Mouse (Mus musculus) gastrocnemius, adult 2 months (tissue): ENCODE results near the gene Gm20388. TPM values are rescaled to one million over a fixed set of nuclear protein-coding genes. Genes with fewer than 3 reads are reported as not detected.

Experiments used
- DNase-seq: peaks from one replicate; pipeline ENCODE4 v3.0.0; 2022
- H3K27ac ChIP-seq: fragments of 200-600 bp; 2 replicates; pipeline ENCODE4 v1.8.1; 2022; ENCODE audit warnings: mild to moderate bottlenecking
- H3K4me3 ChIP-seq: fragments of 200-600 bp; 2 replicates; pipeline ENCODE4 v1.8.1; 2022; ENCODE audit warnings: mild to moderate bottlenecking, moderate library complexity
- CTCF ChIP-seq: fragments of 200-600 bp; IDR thresholded peaks from 2 replicates; pipeline ENCODE4 v1.8.1; 2022; ENCODE audit warnings: antibody characterized with exemption, mild to moderate bottlenecking, moderate library complexity
- intact Hi-C: fragments of 180-260 bp; cut with DNase I; formaldehyde crosslinking; loops from one replicate; pipeline ENCODE4 v1.15.1; 2025
- total RNA-seq, 2 experiments: library from RNA; stranded (reverse); gene quantifications; 2 replicates each; pipeline ENCODE4 v1.2.3; 2021

Gm20388 gene
- total RNA-seq, 2 experiments from 2014 or later: 6.1 to 15.0 TPM

DNA sequence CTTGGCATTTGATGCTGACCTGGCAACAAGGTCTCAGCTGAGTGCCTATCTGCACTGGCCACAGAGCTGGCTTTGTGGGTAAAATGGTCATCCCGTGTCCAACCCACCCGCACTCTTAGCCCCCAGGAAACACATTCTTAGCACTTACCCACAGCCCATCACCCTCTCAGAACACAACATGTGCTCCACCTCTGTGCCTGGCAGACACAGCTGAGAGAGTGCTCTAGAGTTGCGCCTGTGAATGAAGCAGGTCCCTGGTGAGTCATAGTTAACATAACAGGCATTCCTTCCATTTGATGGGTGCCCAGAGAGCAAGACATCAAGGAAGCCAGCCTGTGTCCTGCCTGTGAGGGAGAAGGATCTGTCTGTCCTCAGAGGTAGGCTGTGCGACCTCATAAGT is 2276.6 kb downstream of the Gm20388 start:
- H3K27ac ChIP-seq: no peak overlapping the region
- no peak overlapping the region for H3K4me3 ChIP-seq
- no peak for DNase-seq
- TF ChIP-seq CTCF: no peak
- intact Hi-C loops: loop anchor here (5.0 kb wide), 1 partner anchor 45 kb away; no protein-coding TSS in a partner anchor

DNA sequence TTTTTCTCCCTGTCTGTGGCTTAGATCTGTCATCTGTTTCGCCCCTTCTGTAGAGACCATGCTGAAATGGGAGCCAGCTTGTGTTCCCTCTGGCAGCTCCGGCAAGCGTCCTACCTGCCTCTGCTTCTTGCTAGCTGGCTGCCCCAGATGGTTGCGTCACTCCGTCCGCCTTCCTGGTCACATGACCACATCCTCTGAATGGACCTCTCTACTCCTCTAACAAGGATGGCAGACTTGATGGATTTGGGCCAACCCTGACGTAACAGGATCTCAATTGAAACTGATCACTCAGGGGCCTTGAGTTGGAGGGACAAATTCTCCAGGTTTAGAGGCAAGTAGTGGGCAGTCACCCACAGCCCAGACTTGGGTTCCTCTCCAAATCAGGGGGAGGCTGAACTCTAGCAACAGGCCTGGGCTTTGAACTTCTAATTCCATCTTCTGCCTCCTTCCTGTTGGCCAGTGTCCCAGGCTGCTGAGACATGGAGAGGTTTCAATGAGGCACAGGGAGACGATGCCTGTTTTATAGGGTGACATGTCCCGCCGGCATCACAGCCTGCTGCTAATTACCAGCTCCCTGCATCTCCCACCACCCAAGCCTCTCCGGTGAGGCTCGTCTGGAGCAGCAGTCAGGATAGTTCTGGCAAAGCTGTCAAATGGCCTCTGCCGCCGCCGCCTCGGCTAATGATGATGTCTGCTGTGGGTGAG is 2279.9 kb downstream of the Gm20388 start:
- peak overlapping the region; percentile 51 for H3K27ac ChIP-seq
- H3K4me3 ChIP-seq: 0 out of 2 replicates have a peak overlapping the region, but pooled peaks have one; percentile 21
- no peak for TF ChIP-seq CTCF
- peak; percentile 58 for DNase-seq
- intact Hi-C loops: no loop called here

DNA sequence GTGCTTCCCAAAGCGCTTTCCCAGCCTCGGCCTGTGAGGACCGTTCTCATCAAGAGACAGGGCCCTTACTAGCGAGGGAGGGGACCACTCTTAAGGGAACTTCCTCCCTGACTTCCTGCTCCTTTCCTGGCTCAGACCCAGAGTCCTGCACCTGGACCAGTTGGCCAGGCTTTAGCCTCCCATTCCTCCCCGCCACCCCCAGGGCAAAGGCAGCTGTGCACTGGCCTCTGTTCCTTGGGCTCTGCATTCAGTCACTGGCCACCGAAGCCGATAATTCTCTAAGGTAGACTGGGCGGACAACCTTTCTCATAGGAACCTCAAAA is 2280.4 kb downstream of the Gm20388 start:
- 0 out of 2 replicates have a peak overlapping the region, but pooled peaks have one; percentile 21 for H3K4me3 ChIP-seq
- DNase-seq: no peak
- intact Hi-C loops: no loop called here
- H3K27ac ChIP-seq: peak overlapping the region; percentile 51
- TF ChIP-seq CTCF: no peak

DNA sequence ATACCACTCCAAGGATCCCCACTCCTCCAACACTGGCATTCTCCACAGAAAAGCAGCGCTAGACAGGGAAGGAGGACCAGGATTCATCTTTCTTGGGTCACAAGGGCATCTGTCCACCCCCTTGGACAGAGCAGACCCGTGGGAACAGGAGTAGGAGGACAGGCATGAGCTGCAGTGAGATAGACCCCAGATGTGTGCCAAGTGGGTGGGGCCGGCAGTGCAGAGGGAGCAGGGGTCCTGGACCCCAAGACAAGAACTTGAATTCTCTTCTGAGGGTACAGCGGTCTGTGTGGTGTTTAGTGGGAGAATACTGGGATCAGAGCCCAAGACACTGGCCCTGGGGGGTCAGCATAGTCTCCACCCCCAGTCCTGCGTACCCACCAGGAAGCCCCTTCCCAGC is 2282.1 kb downstream of the Gm20388 start:
- Histone ChIP-seq H3K27ac (no peak overlapping the region), H3K4me3 (no peak overlapping the region)
- intact Hi-C loops: no loop called here
- no peak for DNase-seq
- TF ChIP-seq CTCF: no peak

DNA sequence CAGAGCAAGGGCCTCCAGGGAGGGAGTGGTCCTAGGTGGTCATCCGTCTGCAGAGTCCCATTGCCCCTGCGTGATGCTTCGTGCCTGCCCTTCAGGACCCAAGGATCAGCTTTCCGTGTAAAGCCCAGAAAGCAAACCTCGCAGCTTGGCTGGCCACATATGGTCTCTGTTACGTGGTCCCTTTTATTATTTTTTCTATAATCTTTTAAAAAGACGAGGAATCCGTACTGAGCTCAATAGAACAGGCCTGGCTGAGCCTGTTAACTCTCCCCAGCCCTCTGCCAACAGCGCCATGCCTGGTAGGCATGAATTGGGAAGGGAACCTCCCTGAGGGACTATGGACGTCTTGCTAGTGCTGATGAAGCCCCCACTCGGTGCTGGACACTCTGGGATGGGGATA is 2282.9 kb downstream of the Gm20388 start:
- no peak overlapping the region for H3K4me3 ChIP-seq
- H3K27ac ChIP-seq: peak overlapping the region; percentile 57
- no peak for TF ChIP-seq CTCF
- intact Hi-C loops: no loop called here
- DNase-seq: no peak

DNA sequence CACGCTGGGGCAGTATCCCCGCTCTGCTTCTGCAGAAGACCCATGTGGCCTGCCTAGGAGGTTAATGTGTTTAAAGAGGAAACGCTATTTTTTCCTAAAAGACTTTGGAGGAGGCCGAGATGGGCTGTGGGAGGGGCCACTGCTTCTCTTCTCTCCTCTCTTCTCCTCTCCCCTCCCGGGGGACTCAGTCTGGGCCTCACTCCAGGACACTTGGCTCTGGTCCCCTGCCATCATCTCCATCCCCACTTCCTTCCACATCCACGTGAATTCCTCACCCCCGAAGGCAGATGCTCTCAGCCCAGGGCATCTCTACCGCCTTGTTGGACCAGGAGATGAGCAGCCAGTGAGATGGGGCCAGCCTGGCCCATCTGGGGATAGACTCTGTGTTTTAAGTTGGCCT is 2283.8 kb downstream of the Gm20388 start:
- intact Hi-C loops: no loop called here
- TF ChIP-seq CTCF: no peak
- peak; percentile 81 for DNase-seq
- Histone ChIP-seq H3K4me3 (no peak overlapping the region), H3K27ac (peak overlapping the region; percentile 57)

DNA sequence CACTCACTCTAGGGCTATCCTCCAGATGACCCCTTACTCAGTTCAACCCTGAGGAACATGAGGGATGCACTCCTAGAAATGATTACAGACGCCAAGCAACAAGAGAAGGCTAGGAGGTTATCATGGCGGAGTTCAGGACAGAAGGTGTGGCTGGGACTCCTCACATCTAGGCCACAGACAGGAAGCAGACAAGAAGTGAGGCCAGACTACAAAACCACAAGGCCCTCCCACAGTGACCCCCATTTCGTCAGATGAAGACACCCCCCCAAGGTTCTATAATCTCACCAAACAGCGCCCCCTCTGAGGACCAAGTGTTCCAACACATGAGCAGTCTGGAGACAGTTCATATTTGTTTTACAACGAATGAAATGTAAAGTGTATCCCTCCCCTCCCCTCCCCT is 2286.7 kb downstream of the Gm20388 start:
- TF ChIP-seq CTCF: no peak
- H3K27ac ChIP-seq: no peak overlapping the region
- intact Hi-C loops: no loop called here
- no peak for DNase-seq
- H3K4me3 ChIP-seq: no peak overlapping the region

DNA sequence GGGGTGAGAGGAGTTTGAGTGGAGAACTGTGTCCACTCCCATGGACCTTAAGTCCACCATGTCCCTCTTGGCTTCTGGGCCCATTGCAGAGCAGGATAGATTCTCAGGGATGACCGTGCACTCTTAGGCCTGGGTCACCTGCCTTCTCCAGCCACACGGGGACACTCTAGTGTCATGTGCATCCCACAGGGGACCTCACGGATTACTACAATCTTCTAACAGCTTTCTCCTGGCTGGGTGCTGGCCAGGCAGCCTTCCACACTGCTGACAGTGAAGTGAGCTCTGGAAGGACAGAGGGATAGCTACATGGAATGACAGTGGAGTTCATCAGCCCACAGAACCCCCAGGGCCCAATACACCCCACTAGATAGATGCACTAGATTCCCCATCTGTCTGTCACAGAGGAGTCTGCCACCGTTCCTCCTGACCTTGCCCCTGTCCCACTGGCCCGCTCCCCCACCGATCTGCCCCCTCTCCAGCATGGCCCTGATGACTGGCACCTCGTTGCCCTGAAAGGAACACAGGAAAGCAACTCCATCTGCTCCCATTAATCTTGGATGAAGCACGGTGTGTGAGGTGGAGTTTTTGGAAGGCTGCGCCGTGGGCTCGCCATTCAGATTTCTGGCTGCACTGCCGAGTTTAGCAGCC is 2287.9 kb downstream of the Gm20388 start:
- H3K27ac ChIP-seq: no peak overlapping the region; the same call in 1 of the 2 replicates
- peak; percentile 52 for TF ChIP-seq CTCF
- intact Hi-C loops: no loop called here
- DNase-seq: no peak
- H3K4me3 ChIP-seq: no peak overlapping the region

DNA sequence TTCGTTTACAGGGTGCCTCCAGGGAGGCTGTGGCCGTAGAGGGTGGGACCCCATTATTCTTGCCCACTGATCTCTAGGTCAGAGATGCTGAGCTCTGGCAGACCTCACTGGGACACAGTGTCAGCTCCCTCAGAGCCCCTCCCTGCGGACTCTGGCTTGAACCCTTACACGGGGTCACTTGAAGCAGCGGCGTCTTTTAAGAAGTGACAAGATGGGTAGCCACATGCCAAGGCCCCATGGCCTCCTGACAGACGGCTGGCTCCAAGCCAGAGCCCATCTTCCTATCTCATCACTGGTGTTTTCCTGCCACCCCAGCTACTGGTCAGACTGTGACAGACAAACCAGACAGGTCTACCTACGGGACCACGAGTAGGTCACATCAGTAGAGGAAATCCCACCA is 2288.6 kb downstream of the Gm20388 start:
- Histone ChIP-seq H3K4me3 (no peak overlapping the region), H3K27ac (peak overlapping the region; percentile 2; the same call in 1 of the 2 replicates)
- no peak for TF ChIP-seq CTCF
- intact Hi-C loops: no loop called here
- DNase-seq: peak; percentile 47

DNA sequence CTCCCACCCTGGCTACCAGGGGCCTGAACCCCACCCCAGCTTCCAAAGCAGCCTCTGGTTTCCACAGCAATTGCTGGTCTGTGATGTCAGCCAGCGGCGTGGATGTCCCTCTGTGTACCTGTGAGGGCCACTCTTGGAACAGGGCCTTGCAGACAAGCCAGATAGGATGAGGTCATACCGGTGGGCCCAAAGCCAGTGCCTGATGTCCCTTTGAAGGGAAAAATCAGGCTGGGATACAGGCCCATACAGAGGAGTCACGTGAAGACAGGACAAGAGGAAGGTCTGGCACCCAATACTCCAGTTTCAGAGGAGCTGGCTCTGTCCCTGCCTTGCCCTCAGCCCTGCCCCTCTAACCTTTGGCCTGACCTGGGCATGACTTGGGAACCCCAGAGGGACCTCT is 2289.2 kb downstream of the Gm20388 start:
- Histone ChIP-seq H3K4me3 (no peak overlapping the region), H3K27ac (0 out of 2 replicates have a peak overlapping the region, but pooled peaks have one; percentile 2)
- TF ChIP-seq CTCF: no peak
- peak; percentile 65 for DNase-seq
- intact Hi-C loops: no loop called here

DNA sequence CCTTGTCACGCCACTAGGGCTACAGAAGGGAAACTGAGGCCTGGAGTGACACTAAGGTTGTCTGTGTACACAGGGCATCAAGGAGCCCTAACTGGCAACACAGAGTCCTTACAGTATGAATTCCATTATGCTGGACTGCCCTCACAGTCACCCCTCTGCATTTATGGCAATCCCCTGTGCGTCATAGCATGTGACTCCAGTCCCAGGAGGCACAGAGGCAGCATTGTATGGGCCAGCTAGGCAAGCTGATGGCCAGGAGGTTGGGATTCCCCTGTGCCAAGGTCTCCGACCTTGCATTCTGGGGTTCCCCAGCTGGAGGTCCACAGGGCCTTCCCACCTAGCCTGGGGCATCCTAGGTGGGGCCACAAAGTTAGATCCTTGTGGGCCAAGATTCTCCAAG is 2300.9 kb downstream of the Gm20388 start:
- intact Hi-C loops: no loop called here
- no peak for DNase-seq
- H3K4me3 ChIP-seq: no peak overlapping the region
- TF ChIP-seq CTCF: no peak
- H3K27ac ChIP-seq: no peak overlapping the region

DNA sequence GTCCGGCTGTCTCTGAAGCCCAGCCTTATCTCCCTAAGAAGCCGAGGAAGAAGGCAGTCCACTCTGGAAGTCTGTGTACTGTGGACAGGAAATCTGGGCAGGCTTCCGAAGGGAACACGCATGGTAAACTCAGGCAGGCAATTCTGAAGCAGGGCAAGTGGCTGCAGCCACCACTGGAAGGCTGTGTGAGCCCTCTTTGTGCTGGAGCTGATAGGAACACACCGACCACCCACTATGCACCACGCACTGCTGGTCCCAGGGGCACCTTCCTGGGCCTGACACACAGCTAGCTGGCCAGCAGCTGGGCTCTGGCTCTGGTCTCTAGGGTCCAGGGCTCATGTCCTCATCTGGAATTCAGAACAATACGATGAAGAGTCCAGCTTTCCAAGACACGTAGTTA is 2305.0 kb downstream of the Gm20388 start:
- H3K4me3 ChIP-seq: no peak overlapping the region
- peak overlapping the region; percentile 16; the same call in 1 of the 2 replicates for H3K27ac ChIP-seq
- DNase-seq: no peak
- intact Hi-C loops: no loop called here
- no peak for TF ChIP-seq CTCF

DNA sequence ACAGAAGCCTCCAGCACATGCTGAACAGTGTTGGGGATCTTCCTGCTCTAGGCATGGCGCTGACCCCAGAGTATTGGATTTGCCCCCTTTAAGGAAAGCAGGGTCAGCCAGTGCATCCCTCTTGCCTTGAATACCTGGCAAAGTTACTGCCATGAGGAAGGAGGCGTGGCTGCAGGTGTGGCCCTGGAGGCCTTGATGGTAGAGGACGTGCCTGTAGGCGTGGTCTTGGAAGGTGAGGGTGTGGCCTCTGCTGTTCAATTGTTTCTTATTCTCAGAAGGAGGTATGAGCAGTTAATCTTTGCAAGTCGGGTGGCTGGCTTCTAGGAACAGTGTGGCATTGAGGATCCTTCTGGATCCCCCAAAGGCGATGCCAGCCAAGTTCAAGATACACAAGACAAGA is 2305.8 kb downstream of the Gm20388 start:
- intact Hi-C loops: no loop called here
- Histone ChIP-seq H3K27ac (0 out of 2 replicates have a peak overlapping the region, but pooled peaks have one; percentile 16), H3K4me3 (no peak overlapping the region)
- TF ChIP-seq CTCF: no peak
- no peak for DNase-seq
